ENCODE assay signal across 8 mouse cellular contexts in the genomic region with DNA sequence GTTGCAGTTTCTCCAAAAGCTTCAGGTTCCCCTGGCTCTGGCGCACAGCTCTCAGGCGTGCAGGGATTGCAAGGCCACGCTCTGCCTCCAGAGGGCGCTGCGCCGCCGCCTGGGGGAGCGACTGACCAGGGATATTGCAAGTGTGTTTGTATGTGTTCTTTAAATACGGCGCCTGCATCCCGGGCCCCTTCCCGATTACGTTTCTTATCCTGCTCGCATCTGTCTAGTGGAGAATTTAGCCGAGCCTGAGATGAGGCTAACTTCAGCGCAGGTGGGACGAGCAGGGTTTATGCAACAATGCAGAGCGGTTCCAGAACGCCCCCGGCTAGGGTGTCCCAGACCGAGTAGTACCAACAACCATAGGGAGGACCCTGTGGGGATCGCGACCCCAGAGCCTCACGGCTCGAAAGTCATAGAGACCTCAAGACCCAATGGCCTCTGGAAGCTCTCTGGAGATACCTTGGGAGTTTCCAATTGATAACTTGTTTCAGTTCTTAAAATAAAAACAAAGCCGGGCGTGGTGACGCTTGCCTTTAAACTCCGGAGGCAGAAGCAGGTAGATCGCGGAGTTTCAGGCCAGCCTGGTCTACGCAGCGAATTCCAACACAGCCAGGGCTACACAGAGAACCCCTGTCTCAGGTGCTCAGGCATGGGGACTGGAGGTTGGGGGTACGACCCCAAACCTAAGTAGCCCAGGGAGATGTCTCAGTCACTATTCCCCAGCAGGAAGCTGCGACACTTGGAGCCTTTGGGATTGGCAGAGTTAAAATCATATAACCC.
DNase-seq lines count a peak whose midpoint lies in the region; ATAC-seq and TF ChIP-seq lines count a peak whose summit lies in the region.

No protein-coding gene starts in this region.

- H3K4me2 ChIP-seq in embryonic facial prominence, embryonic 15.5 days (replicated peaks), result peak overlapping the region; percentile 96
- H3K4me2 ChIP-seq in myocyte (ENCODE audit: low read depth), result peak overlapping the region; percentile 82

- H3K4me3 ChIP-seq in bone marrow macrophage, adult 2 months (ENCODE audit: insufficient read depth, low read length), result peak overlapping the region; percentile 63
- peak overlapping the region; percentile 56 for H3K4me3 ChIP-seq in embryonic facial prominence, embryonic 15.5 days (replicated peaks)
- H3K4me3 ChIP-seq in liver, adult 2 months (ENCODE audit: insufficient read depth, low read depth, low read length), result peak overlapping the region; percentile 67
- peak overlapping the region; percentile 24 for H3K4me3 ChIP-seq in myocyte

- H3K79me2 ChIP-seq in liver, adult 2 months (ENCODE audit: control insufficient read depth, insufficient read depth, low read length), result no peaks in the 10 kb centered on the region; the same call in 1 of the 2 replicates
- no peaks in the 10 kb centered on the region for H3K79me2 ChIP-seq in myocyte (ENCODE audit: control insufficient read depth, insufficient read depth)

- peak overlapping the region; percentile 35 for H3K9ac ChIP-seq in embryonic facial prominence, embryonic 15.5 days
- H3K9ac ChIP-seq in liver, adult 2 months (ENCODE audit: low read depth, low read length), result peak overlapping the region; percentile 77

- H3ac ChIP-seq in myocyte (ENCODE audit: control insufficient read depth, insufficient read length), result peak overlapping the region; percentile 13

- DNase-seq in B cell, adult 2 months, result peak; percentile 91 to 93
- peak; percentile 55 to 76 for DNase-seq in heart, adult 9 months (ENCODE audit: low spot score in 2 of 2)
- peak; percentile 87 for DNase-seq in kidney, adult 9 months
- peak; percentile 67 for DNase-seq in liver, adult 2 months (ENCODE audit: extremely low read depth, low read depth, low spot score)
- peak; percentile 82 to 97 for DNase-seq in spleen, postnatal 4 days (ENCODE audit: low spot score in 2 of 2)

- no peak overlapping the region for H3K27ac ChIP-seq in bone marrow macrophage, adult 2 months (ENCODE audit: insufficient read depth, low read depth, low read length)
- H3K27ac ChIP-seq in embryonic facial prominence, embryonic 15.5 days (replicated peaks), result no peak overlapping the region
- peak overlapping the region; percentile 24; the same call in 1 of the 2 replicates for H3K27ac ChIP-seq in liver, adult 2 months (replicated peaks; ENCODE audit: insufficient read depth, low read depth, low read length)

- no peaks in the 10 kb centered on the region for H3K4me1 ChIP-seq in bone marrow macrophage, adult 2 months (ENCODE audit: control insufficient read depth, insufficient read depth, low read length)
- H3K4me1 ChIP-seq in embryonic facial prominence, embryonic 15.5 days, result peaks cover 24% of the 10 kb centered on the region
- peaks cover 13% of the 10 kb centered on the region for H3K4me1 ChIP-seq in liver, adult 2 months (ENCODE audit: control insufficient read depth, insufficient read depth, low read length)

- TF ChIP-seq CTCF in bone marrow macrophage, adult 2 months (IDR thresholded peaks at IDR 0.05; ENCODE audit: low read depth, low read length), result peak; percentile 94
- TF ChIP-seq CTCF in liver, adult 2 months (IDR thresholded peaks at IDR 0.05; ENCODE audit: low read depth, low read length), result peak; percentile 98

- TF ChIP-seq POLR2A in bone marrow macrophage, adult 2 months (IDR thresholded peaks at IDR 0.05; ENCODE audit: borderline replicate concordance, low read depth, low read length), result no peak
- TF ChIP-seq POLR2A in liver, adult 2 months (IDR thresholded peaks at IDR 0.05; ENCODE audit: extremely low read depth, insufficient read depth, low read length), result no peak
- no peak for TF ChIP-seq POLR2A in myocyte (IDR thresholded peaks at IDR 0.05; ENCODE audit: insufficient read length, low read depth)

- H3K36me3 ChIP-seq in embryonic facial prominence, embryonic 15.5 days, result no peaks in the 10 kb centered on the region
- no peaks in the 10 kb centered on the region for H3K36me3 ChIP-seq in liver, adult 2 months (ENCODE audit: control insufficient read depth, insufficient read depth, low read length)
- no peaks in the 10 kb centered on the region for H3K36me3 ChIP-seq in myocyte (ENCODE audit: control insufficient read depth, insufficient read depth)

- under 1% methylated on average over 35 of the region's 35 CpGs for WGBS in embryonic facial prominence, embryonic 15.5 days
- under 1% methylated on average over 35 of the region's 35 CpGs for WGBS in liver, adult 2 months

- H3K9me3 ChIP-seq in embryonic facial prominence, embryonic 15.5 days (replicated peaks), result no peaks in the 10 kb centered on the region

- peak; percentile 80 for ATAC-seq in embryonic facial prominence, embryonic 15.5 days (ENCODE audit: insufficient number of reproducible peaks, low FRiP score, low TSS enrichment, low read depth)

- H3K27me3 ChIP-seq in embryonic facial prominence, embryonic 15.5 days, result 0 out of 2 replicates have a peak, but pooled peaks cover 3% of the 10 kb centered on the region
- no peaks in the 10 kb centered on the region for H3K27me3 ChIP-seq in liver, adult 2 months (ENCODE audit: control insufficient read depth, insufficient read depth, low read length)
- no peaks in the 10 kb centered on the region for H3K27me3 ChIP-seq in myocyte (ENCODE audit: control insufficient read depth, insufficient read depth, insufficient read length)

TF ChIP-seq in myocyte, 11 proteins besides CTCF, POLR2A, EP300 and RAD21:
- TF ChIP-seq POLR2AphosphoS2 (IDR thresholded peaks at IDR 0.05; ENCODE audit: insufficient read length, low read depth) (no peak), TCF3 (IDR thresholded peaks at IDR 0.05; ENCODE audit: insufficient read length, low read depth) (no peak), SRF (IDR thresholded peaks at IDR 0.05; ENCODE audit: control insufficient read depth, insufficient read length, low read depth) (no peak), E2F4 (IDR thresholded peaks at IDR 0.05; ENCODE audit: insufficient read depth) (no peak), CEBPB (IDR thresholded peaks at IDR 0.05; ENCODE audit: insufficient read depth, poor library complexity, severe bottlenecking) (no peak), MAX (IDR thresholded peaks at IDR 0.05; ENCODE audit: low read depth) (no peak), MYOG (IDR thresholded peaks at IDR 0.05; ENCODE audit: control insufficient read depth in 1 of 3, insufficient read depth in 1 of 3, insufficient read length in 2 of 3, low read depth in 2 of 3) (no peak), USF1 (IDR thresholded peaks at IDR 0.05; ENCODE audit: low read depth) (no peak), MYOD1 (IDR thresholded peaks at IDR 0.05; ENCODE audit: control insufficient read depth in 1 of 3, insufficient read length in 2 of 3, low read depth in 2 of 3) (no peak), TCF12 (IDR thresholded peaks at IDR 0.05; ENCODE audit: insufficient read depth, poor library complexity, severe bottlenecking) (no peak), REST (IDR thresholded peaks at IDR 0.05; ENCODE audit: insufficient read depth, insufficient read length) (no peak)
